Mouse (Mus musculus) testis, adult 2 months (tissue): Measurements from ENCODE around the gene Fbxo48.

Experiments used
- CTCF ChIP-seq: fragments of 200-500 bp; IDR thresholded peaks from 2 replicates; pipeline ENCODE4 v1.5.1; 2012; ENCODE audit warnings: low read depth, mild to moderate bottlenecking, inconsistent platforms, low read length, moderate library complexity; ENCODE audit not compliant: control insufficient read depth, insufficient read depth, insufficient replicate concordance
- POLR2A ChIP-seq: fragments of 200-500 bp; IDR thresholded peaks from 2 replicates; pipeline ENCODE4 v1.6.1; 2012; ENCODE audit warnings: low read depth, mild to moderate bottlenecking, inconsistent platforms, low read length, moderate library complexity; ENCODE audit not compliant: control insufficient read depth

- no peak for TF ChIP-seq POLR2A
- no peak for TF ChIP-seq CTCF
These were observed 5.1 kb downstream of the Fbxo48 start for GRCm38 (mm10) chr11:16956115-16956862.
